Mouse (Mus musculus): ENCODE measurements around the gene Etv5. TPM values are rescaled to one million over a fixed set of nuclear protein-coding genes. Genes with fewer than 3 reads are reported as not detected.
"Not testable (repeated sequence)": the region's sequence is repeated elsewhere in the genome, so short reads cannot be mapped to it uniquely, and the experiment has no call there.

Gene Etv5
- polyA plus RNA-seq, 1 experiment from 2014 or later = 18.3 TPM

- ATAC-seq (ENCODE audit: low read depth) = no peak
- Histone ChIP-seq H3K4me1 (ENCODE audit: control insufficient read depth, insufficient read depth, low read length) (no peaks in the 10 kb centered on the region), H3K9ac (replicated peaks; ENCODE audit: low read depth, low read length) (no peak overlapping the region), H3K36me3 (ENCODE audit: control insufficient read depth, insufficient read depth, low read length) (no peaks in the 10 kb centered on the region), H3K4me3 (ENCODE audit: low read depth, low read length) (no peak overlapping the region), H3K27ac (ENCODE audit: low read depth, low read length) (no peak overlapping the region), H3K27me3 (ENCODE audit: control insufficient read depth, insufficient read depth, low read length) (no peaks in the 10 kb centered on the region), H3K9me3 (ENCODE audit: control insufficient read depth, low read length) (no peaks in the 10 kb centered on the region), H3K4me2 (ENCODE audit: low read depth, low read length) (no peak overlapping the region)
- 79% methylated on average over 2 of the region's 2 CpGs for WGBS
These were observed 64.6 kb downstream of the Etv5 start for GRCm38 (mm10) chr16:22374898-22375297.

GRCm38 (mm10) chr16:22372701-22373124 lies 66.8 kb downstream of the Etv5 start:
- Histone ChIP-seq H3K4me3 (ENCODE audit: low read depth, low read length) (no peak overlapping the region), H3K9me3 (ENCODE audit: control insufficient read depth, low read length) (no peaks in the 10 kb centered on the region), H3K27ac (ENCODE audit: low read depth, low read length) (no peak overlapping the region), H3K27me3 (ENCODE audit: control insufficient read depth, insufficient read depth, low read length) (no peaks in the 10 kb centered on the region), H3K4me1 (ENCODE audit: control insufficient read depth, insufficient read depth, low read length) (no peaks in the 10 kb centered on the region), H3K36me3 (ENCODE audit: control insufficient read depth, insufficient read depth, low read length) (no peaks in the 10 kb centered on the region), H3K4me2 (ENCODE audit: low read depth, low read length) (no peak overlapping the region), H3K9ac (replicated peaks; ENCODE audit: low read depth, low read length) (no peak overlapping the region)
- no peak for ATAC-seq (ENCODE audit: low read depth)
- 49% methylated on average over 10 of the region's 10 CpGs for WGBS

- Histone ChIP-seq H3K9me3 (ENCODE audit: control insufficient read depth, low read length) (no peaks in the 10 kb centered on the region), H3K4me2 (ENCODE audit: low read depth, low read length) (no peak overlapping the region), H3K4me3 (ENCODE audit: low read depth, low read length) (no peak overlapping the region), H3K9ac (replicated peaks; ENCODE audit: low read depth, low read length) (no peak overlapping the region), H3K27ac (ENCODE audit: low read depth, low read length) (no peak overlapping the region), H3K36me3 (ENCODE audit: control insufficient read depth, insufficient read depth, low read length) (no peaks in the 10 kb centered on the region), H3K4me1 (ENCODE audit: control insufficient read depth, insufficient read depth, low read length) (no peaks in the 10 kb centered on the region), H3K27me3 (ENCODE audit: control insufficient read depth, insufficient read depth, low read length) (no peaks in the 10 kb centered on the region)
- no peak for ATAC-seq (ENCODE audit: low read depth)
- 81% methylated on average over 1 of the region's 1 CpGs for WGBS
These were observed 67.3 kb downstream of the Etv5 start for GRCm38 (mm10) chr16:22372225-22372624.

- no peak overlapping the region for H3K9ac ChIP-seq (replicated peaks; ENCODE audit: low read depth, low read length)
- H3K27ac ChIP-seq (ENCODE audit: low read depth, low read length) = no peak overlapping the region
- 95% methylated on average over 7 of the region's 7 CpGs for WGBS
- no peak overlapping the region for H3K4me2 ChIP-seq (ENCODE audit: low read depth, low read length)
- no peaks in the 10 kb centered on the region for H3K27me3 ChIP-seq (ENCODE audit: control insufficient read depth, insufficient read depth, low read length)
- H3K4me1 ChIP-seq (ENCODE audit: control insufficient read depth, insufficient read depth, low read length) = no peaks in the 10 kb centered on the region
- no peaks in the 10 kb centered on the region for H3K9me3 ChIP-seq (ENCODE audit: control insufficient read depth, low read length)
- no peak for ATAC-seq (ENCODE audit: low read depth)
- no peaks in the 10 kb centered on the region for H3K36me3 ChIP-seq (ENCODE audit: control insufficient read depth, insufficient read depth, low read length)
- H3K4me3 ChIP-seq (ENCODE audit: low read depth, low read length) = no peak overlapping the region
These were observed 72.4 kb downstream of the Etv5 start for GRCm38 (mm10) chr16:22367099-22367498.

GRCm38 (mm10) chr16:22366040-22366439 lies 73.5 kb downstream of the Etv5 start:
- no peak for ATAC-seq (ENCODE audit: low read depth)
- no peaks in the 10 kb centered on the region for H3K27me3 ChIP-seq (ENCODE audit: control insufficient read depth, insufficient read depth, low read length)
- no peaks in the 10 kb centered on the region for H3K4me1 ChIP-seq (ENCODE audit: control insufficient read depth, insufficient read depth, low read length)
- H3K36me3 ChIP-seq (ENCODE audit: control insufficient read depth, insufficient read depth, low read length) = no peaks in the 10 kb centered on the region
- H3K27ac ChIP-seq (ENCODE audit: low read depth, low read length) = no peak overlapping the region
- no peak overlapping the region for H3K4me2 ChIP-seq (ENCODE audit: low read depth, low read length)
- H3K9me3 ChIP-seq (ENCODE audit: control insufficient read depth, low read length) = no peaks in the 10 kb centered on the region
- H3K4me3 ChIP-seq (ENCODE audit: low read depth, low read length) = no peak overlapping the region
- WGBS = 84% methylated on average over 7 of the region's 7 CpGs
- H3K9ac ChIP-seq (replicated peaks; ENCODE audit: low read depth, low read length) = no peak overlapping the region

GRCm38 (mm10) chr16:22365596-22365995 lies 73.9 kb downstream of the Etv5 start:
- no peaks in the 10 kb centered on the region for H3K4me1 ChIP-seq (ENCODE audit: control insufficient read depth, insufficient read depth, low read length)
- H3K27ac ChIP-seq (ENCODE audit: low read depth, low read length) = no peak overlapping the region
- no peaks in the 10 kb centered on the region for H3K36me3 ChIP-seq (ENCODE audit: control insufficient read depth, insufficient read depth, low read length)
- no peak overlapping the region for H3K4me3 ChIP-seq (ENCODE audit: low read depth, low read length)
- no peaks in the 10 kb centered on the region for H3K27me3 ChIP-seq (ENCODE audit: control insufficient read depth, insufficient read depth, low read length)
- no peak for ATAC-seq (ENCODE audit: low read depth)
- no peaks in the 10 kb centered on the region for H3K9me3 ChIP-seq (ENCODE audit: control insufficient read depth, low read length)
- no peak overlapping the region for H3K9ac ChIP-seq (replicated peaks; ENCODE audit: low read depth, low read length)
- H3K4me2 ChIP-seq (ENCODE audit: low read depth, low read length) = no peak overlapping the region
- 74% methylated on average over 3 of the region's 3 CpGs for WGBS

- no peak overlapping the region for H3K4me3 ChIP-seq (ENCODE audit: low read depth, low read length)
- ATAC-seq (ENCODE audit: low read depth) = no peak
- H3K9me3 ChIP-seq (ENCODE audit: control insufficient read depth, low read length) = no peaks in the 10 kb centered on the region
- peak overlapping the region; percentile 25; the same call in 1 of the 2 replicates for H3K4me2 ChIP-seq (ENCODE audit: low read depth, low read length)
- no peak overlapping the region for H3K27ac ChIP-seq (ENCODE audit: low read depth, low read length)
- no peaks in the 10 kb centered on the region for H3K4me1 ChIP-seq (ENCODE audit: control insufficient read depth, insufficient read depth, low read length)
- H3K27me3 ChIP-seq (ENCODE audit: control insufficient read depth, insufficient read depth, low read length) = no peaks in the 10 kb centered on the region
- H3K36me3 ChIP-seq (ENCODE audit: control insufficient read depth, insufficient read depth, low read length) = no peaks in the 10 kb centered on the region
- WGBS = 32% methylated on average over 18 of the region's 18 CpGs
- H3K9ac ChIP-seq (replicated peaks; ENCODE audit: low read depth, low read length) = no peak overlapping the region
These were observed 80.7 kb downstream of the Etv5 start for GRCm38 (mm10) chr16:22358701-22359354.

GRCm38 (mm10) chr16:22354177-22354576 lies 85.3 kb downstream of the Etv5 start:
- not testable (repeated sequence) for H3K4me1 ChIP-seq (ENCODE audit: control insufficient read depth, insufficient read depth, low read length); H3K4me2 ChIP-seq (ENCODE audit: low read depth, low read length); H3K4me3 ChIP-seq (ENCODE audit: low read depth, low read length); H3K36me3 ChIP-seq (ENCODE audit: control insufficient read depth, insufficient read depth, low read length); H3K9me3 ChIP-seq (ENCODE audit: control insufficient read depth, low read length); H3K9ac ChIP-seq (replicated peaks; ENCODE audit: low read depth, low read length); H3K27ac ChIP-seq (ENCODE audit: low read depth, low read length); ATAC-seq (ENCODE audit: low read depth); H3K27me3 ChIP-seq (ENCODE audit: control insufficient read depth, insufficient read depth, low read length)
- WGBS = 88% methylated on average over 5 of the region's 5 CpGs

- Histone ChIP-seq H3K9ac (replicated peaks; ENCODE audit: low read depth, low read length) (no peak overlapping the region), H3K27ac (ENCODE audit: low read depth, low read length) (no peak overlapping the region; the same call in 1 of the 2 replicates), H3K36me3 (ENCODE audit: control insufficient read depth, insufficient read depth, low read length) (no peaks in the 10 kb centered on the region), H3K4me3 (ENCODE audit: low read depth, low read length) (no peak overlapping the region), H3K27me3 (ENCODE audit: control insufficient read depth, insufficient read depth, low read length) (no peaks in the 10 kb centered on the region), H3K9me3 (ENCODE audit: control insufficient read depth, low read length) (no peaks in the 10 kb centered on the region), H3K4me2 (ENCODE audit: low read depth, low read length) (no peak overlapping the region), H3K4me1 (ENCODE audit: control insufficient read depth, insufficient read depth, low read length) (no peaks in the 10 kb centered on the region)
- ATAC-seq (ENCODE audit: low read depth) = no peak
- WGBS = 84% methylated on average over 3 of the region's 3 CpGs
These were observed 85.9 kb downstream of the Etv5 start for GRCm38 (mm10) chr16:22353639-22354038.
